Mouse (Mus musculus) bone marrow, adult 2 months (tissue): ENCODE data around the gene Lmo2. TPM values are rescaled to one million over a fixed set of nuclear protein-coding genes. Genes with fewer than 3 reads are reported as not detected.

Experiments used
- H3K27ac ChIP-seq: fragments of 200-500 bp; 2 replicates; pipeline ENCODE4 v1.5.1; 2012; ENCODE audit warnings: low read depth, mild to moderate bottlenecking, control low read depth, inconsistent platforms, low read length; ENCODE audit not compliant: control insufficient read depth, poor library complexity, insufficient read depth
- H3K4me1 ChIP-seq: fragments of 200-500 bp; 2 replicates; pipeline ENCODE4 v1.6.1; 2011; ENCODE audit warnings: low read length; ENCODE audit not compliant: control insufficient read depth, insufficient read depth
- H3K4me3 ChIP-seq: fragments of 200-500 bp; replicated peaks from 2 replicates; pipeline ENCODE3; 2011; ENCODE audit warnings: mild to moderate bottlenecking, low read depth, low read length, control low read depth; ENCODE audit not compliant: control insufficient read depth
- CTCF ChIP-seq: fragments of 200-500 bp; IDR thresholded peaks from 2 replicates; pipeline ENCODE4 v1.5.1; 2011; ENCODE audit warnings: low read length, control low read depth; ENCODE audit not compliant: control insufficient read depth, insufficient read depth
- POLR2A ChIP-seq: fragments of 200-500 bp; IDR thresholded peaks from 2 replicates; pipeline ENCODE4 v1.6.1; 2011; ENCODE audit warnings: low read depth, mild to moderate bottlenecking, control low read depth, low read length, borderline replicate concordance; ENCODE audit not compliant: control insufficient read depth
- WGBS: fragments of 180-500 bp; shearing (Covaris S2); methylation state at CpG from one replicate; pipeline ENCODE4 v1.1.7; 2018; 5-methylcytosine and 5-hydroxymethylcytosine counted together
- polyA plus RNA-seq: library from polyadenylated mRNA; stranded (reverse); fragments of >200 nt; gene quantifications from 2 replicates; pipeline ENCODE4 v1.2.4, GENCODE M21; 2011; ENCODE audit warnings: low replicate concordance; ENCODE audit not compliant: missing spikeins, insufficient read depth, insufficient read length

Gene Lmo2
- polyA plus RNA-seq, 1 experiment = 110 TPM

DNA sequence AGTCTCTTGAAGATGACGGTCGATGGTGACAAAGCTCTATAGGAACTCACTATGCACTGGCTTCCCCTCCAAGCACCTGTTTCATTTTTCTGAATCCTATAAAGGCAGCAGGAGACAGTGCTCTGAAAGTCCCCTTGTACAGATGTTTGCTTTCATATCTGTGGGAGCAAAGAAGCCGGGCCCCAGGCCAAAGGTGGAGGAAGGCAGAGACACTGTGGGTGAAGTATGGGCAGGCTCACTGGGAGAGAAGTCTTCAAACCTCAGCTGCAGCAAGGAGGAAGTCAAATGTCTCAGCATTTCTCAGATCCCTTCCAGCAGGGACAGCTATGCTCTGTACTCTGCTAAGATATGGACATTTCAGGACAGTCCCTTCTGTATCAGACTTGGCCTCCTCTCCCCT is 7.6 kb downstream of the Lmo2 start:
- H3K4me3 ChIP-seq = no peak overlapping the region
- H3K4me1 ChIP-seq = peaks cover 5% of the 10 kb centered on the region; the same call in 1 of the 2 replicates
- no peak for TF ChIP-seq CTCF
- TF ChIP-seq POLR2A = no peak
- no peak overlapping the region; the same call in 1 of the 2 replicates for H3K27ac ChIP-seq
- WGBS = 29% methylated on average over 3 of the region's 3 CpGs

- no peak for TF ChIP-seq POLR2A
- TF ChIP-seq CTCF = no peak
- Histone ChIP-seq H3K27ac (no peak overlapping the region), H3K4me3 (peak overlapping the region; percentile 50), H3K4me1 (peaks cover 7% of the 10 kb centered on the region)
- WGBS = 15% methylated on average over 4 of the region's 4 CpGs
These were observed 10.4 kb downstream of the Lmo2 start for GRCm38 (mm10) chr2:103968186-103968585.

DNA sequence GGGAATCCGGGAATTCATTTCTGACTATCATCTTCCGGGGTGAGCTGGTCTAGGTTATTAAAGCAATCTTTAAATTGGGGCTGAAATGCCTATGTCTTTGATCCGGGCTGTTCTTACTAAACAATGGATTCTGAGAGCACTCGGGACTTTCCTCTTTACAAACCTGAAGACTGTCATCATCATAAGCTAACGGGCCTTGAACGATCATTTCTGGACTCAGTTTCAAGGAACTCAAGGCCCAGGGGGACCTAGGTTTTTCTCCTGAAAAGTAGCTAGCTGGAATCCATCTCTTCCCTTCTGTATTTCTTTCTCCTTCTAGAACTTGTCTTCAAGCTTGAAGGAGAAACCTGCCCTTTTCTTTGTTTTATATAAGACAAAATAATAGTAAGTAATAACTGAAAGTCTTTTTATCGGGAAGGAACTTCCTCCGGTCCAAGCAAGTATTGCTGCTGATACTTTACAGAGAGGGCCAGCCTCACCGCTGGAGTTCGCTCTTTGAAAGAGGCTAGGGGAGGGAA is 11.2 kb downstream of the Lmo2 start:
- TF ChIP-seq CTCF (no peak), POLR2A (no peak)
- Histone ChIP-seq H3K27ac (peak overlapping the region; percentile 97), H3K4me1 (peaks cover 7% of the 10 kb centered on the region), H3K4me3 (peak overlapping the region; percentile 90)
- WGBS = 3% methylated on average over 10 of the region's 10 CpGs

DNA sequence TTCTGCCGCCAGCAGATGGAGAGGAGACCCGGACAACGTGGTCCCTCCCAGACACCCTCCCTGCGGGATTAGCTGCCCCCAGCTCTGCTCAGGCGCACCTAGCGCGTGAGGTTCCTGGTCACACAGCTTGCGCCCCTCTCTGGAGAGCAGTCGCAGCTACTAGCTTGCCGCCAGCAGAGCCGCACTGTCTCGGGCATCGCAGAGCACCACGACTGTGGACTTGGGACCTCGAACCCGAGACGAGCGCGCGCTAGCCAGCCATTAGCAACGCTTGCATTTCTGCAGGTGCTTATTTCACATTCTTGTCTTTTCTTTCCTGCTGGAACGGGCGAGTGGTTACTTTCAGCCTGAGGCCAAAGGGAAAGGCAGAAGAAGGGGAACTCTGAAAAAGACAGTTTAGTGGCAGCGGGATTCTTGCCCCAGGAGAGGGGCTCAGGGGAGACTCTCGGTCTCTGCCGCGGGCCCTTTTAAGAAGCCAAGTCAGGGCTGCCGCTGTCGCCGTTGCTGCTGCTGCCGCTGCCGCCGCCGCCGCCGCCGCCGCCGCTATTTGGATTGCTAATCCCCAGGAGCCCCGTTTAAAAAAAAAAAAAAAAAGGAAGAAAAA is 11.8 kb downstream of the Lmo2 start:
- Histone ChIP-seq H3K27ac (peak overlapping the region; percentile 97), H3K4me3 (peak overlapping the region; percentile 90), H3K4me1 (peaks cover 7% of the 10 kb centered on the region)
- TF ChIP-seq CTCF = peak; percentile 65; the same call in 1 of the 2 replicates
- TF ChIP-seq POLR2A = peak; percentile 95
- 1% methylated on average over 40 of the region's 40 CpGs for WGBS

DNA sequence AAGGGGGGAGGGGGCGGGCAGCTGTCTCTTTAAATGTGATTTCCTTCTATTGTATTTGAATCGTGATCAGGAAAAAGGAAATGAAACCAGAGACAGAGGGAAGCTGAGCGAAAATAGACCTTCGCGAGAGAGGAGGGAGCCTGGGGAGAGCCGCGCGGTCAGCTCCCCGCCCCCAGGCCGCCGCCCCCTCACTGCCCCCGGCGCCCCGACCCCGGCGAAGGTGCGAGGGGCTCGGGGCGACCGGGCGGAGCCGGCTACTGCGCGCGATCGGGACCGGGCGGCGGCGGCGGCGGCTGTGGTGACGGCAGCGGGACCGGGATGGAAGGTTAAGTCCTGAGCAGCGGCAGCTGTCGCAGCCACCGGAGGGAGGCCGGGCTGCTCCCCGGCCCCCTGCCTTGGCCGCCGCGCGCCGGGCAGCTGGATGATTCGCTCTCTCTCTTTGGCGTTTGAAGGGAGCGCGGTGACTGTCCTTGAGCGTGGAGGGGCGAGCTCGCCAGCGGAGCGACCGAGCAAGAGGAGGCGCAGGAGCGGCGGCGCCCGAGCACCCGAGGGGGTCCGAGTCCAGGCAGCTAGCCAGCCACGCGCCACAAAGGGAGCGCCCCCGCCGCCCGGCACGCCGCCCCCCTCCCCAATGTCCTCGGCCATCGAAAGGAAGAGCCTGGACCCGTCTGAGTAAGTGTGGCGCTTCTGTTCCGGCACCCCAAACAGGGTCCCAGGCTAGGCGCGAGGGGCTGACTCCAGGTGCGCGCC is 12.4 kb downstream of the Lmo2 start:
- H3K27ac ChIP-seq = peak overlapping the region; percentile 97
- TF ChIP-seq CTCF = no peak
- 0 out of 2 replicates have a peak, but pooled peaks have one; percentile 43 for TF ChIP-seq POLR2A
- under 1% methylated on average over 76 of the region's 79 CpGs for WGBS

GRCm38 (mm10) chr2:103970791-103971649 is 13.2 kb downstream of the Lmo2 start:
- H3K4me1 ChIP-seq = peaks cover 5% of the 10 kb centered on the region
- no peak for TF ChIP-seq CTCF
- no peak for TF ChIP-seq POLR2A
- peak overlapping the region; percentile 74 for H3K4me3 ChIP-seq
- H3K27ac ChIP-seq = peak overlapping the region; percentile 97
- WGBS = under 1% methylated on average over 32 of the region's 32 CpGs

More for the DNA sequence above, 12.4 kb downstream of the Lmo2 start:
- Histone ChIP-seq H3K4me1 (peaks cover 5% of the 10 kb centered on the region), H3K4me3 (peak overlapping the region; percentile 74)

- 5% methylated on average over 3 of the region's 3 CpGs for WGBS
- peaks cover 5% of the 10 kb centered on the region for H3K4me1 ChIP-seq
- no peak for TF ChIP-seq CTCF
- TF ChIP-seq POLR2A = no peak
These were observed 14.1 kb downstream of the Lmo2 start for GRCm38 (mm10) chr2:103971838-103972237.

More at GRCm38 (mm10) chr2:103971838-103972237, 14.1 kb downstream of the Lmo2 start:
- H3K27ac ChIP-seq = no peak overlapping the region
- H3K4me3 ChIP-seq = no peak overlapping the region
